In genomic region chrX:135035962-135036375, GRCm38 (mm10) we compare ENCODE assay signal across 8 mouse cellular contexts. TPM values are rescaled to one million over a fixed set of nuclear protein-coding genes. Genes with fewer than 3 reads are reported as not detected.
DNase-seq lines count a peak whose midpoint lies in the region; ATAC-seq and TF ChIP-seq lines count a peak whose summit lies in the region.
"Had no signal": no experiment of that assay in that cellular context is flagged by ENCODE, and none has a peak within 500 bp of the region (broad histone marks: within the 10 kb centered on the region; RNA-seq: fewer than 3 reads in every experiment).

No protein-coding gene starts in this region.

- no peak for ATAC-seq in embryonic facial prominence, embryonic 14.5 days (ENCODE audit: low read depth)
- ATAC-seq in intestine, postnatal 0 days = no peak
- ATAC-seq in activated CD4-positive, CD25-positive, alpha-beta regulatory T cell, adult 4 months = no peak

- no peaks in the 10 kb centered on the region for H3K27me3 ChIP-seq in ES-Bruce4 (ENCODE audit: control insufficient read depth, insufficient read depth, low read length, poor library complexity, severe bottlenecking)
- peaks cover 16% of the 10 kb centered on the region; the same call in 1 of the 2 replicates for H3K27me3 ChIP-seq in embryonic facial prominence, embryonic 14.5 days (replicated peaks; ENCODE audit: control insufficient read depth, insufficient read depth, low read length)
- H3K27me3 ChIP-seq in intestine, postnatal 0 days (replicated peaks; ENCODE audit: control insufficient read depth, insufficient read depth, low read length) = no peaks in the 10 kb centered on the region

- TF ChIP-seq EP300 in ES-Bruce4 (IDR thresholded peaks at IDR 0.05; ENCODE audit: insufficient read depth, low read depth, low read length) = no peak

- H3K4me3 ChIP-seq in ES-Bruce4 (ENCODE audit: low read depth, low read length) = peak overlapping the region; percentile 53
- H3K4me3 ChIP-seq in embryonic facial prominence, embryonic 14.5 days (ENCODE audit: low read depth, low read length) = peak overlapping the region; percentile 33
- no peak overlapping the region for H3K4me3 ChIP-seq in intestine, postnatal 0 days (ENCODE audit: low read depth, low read length)
- H3K4me3 ChIP-seq: erythroblast, embryonic 14.5 days had no signal

- no peaks in the 10 kb centered on the region for H3K4me1 ChIP-seq in ES-Bruce4 (ENCODE audit: control insufficient read depth, insufficient read depth, low read length)
- no peaks in the 10 kb centered on the region for H3K4me1 ChIP-seq in embryonic facial prominence, embryonic 14.5 days (ENCODE audit: control insufficient read depth, insufficient read depth, low read length)
- H3K4me1 ChIP-seq in intestine, postnatal 0 days (replicated peaks; ENCODE audit: control insufficient read depth, insufficient read depth, low read length) = no peaks in the 10 kb centered on the region

- H3K27ac ChIP-seq in ES-Bruce4 (ENCODE audit: insufficient read depth, low read length) = no peak overlapping the region
- no peak overlapping the region for H3K27ac ChIP-seq in embryonic facial prominence, embryonic 14.5 days (replicated peaks; ENCODE audit: low read depth, low read length)
- no peak overlapping the region for H3K27ac ChIP-seq in intestine, postnatal 0 days (ENCODE audit: low read depth, low read length)

- H3K9me3 ChIP-seq in ES-Bruce4 (replicated peaks; ENCODE audit: control insufficient read depth, insufficient read depth, low read length, poor library complexity, severe bottlenecking) = no peaks in the 10 kb centered on the region
- H3K9me3 ChIP-seq in embryonic facial prominence, embryonic 14.5 days (ENCODE audit: control insufficient read depth, low read length) = no peaks in the 10 kb centered on the region
- no peaks in the 10 kb centered on the region for H3K9me3 ChIP-seq in intestine, postnatal 0 days (ENCODE audit: control insufficient read depth)

- DNase-seq in R1 (ENCODE audit: low read depth, low spot score) (peak; percentile 23), liver (peak; percentile 35)
- DNase-seq in embryonic facial prominence, embryonic 14.5 days (ENCODE audit: low spot score) = peak; percentile 19
- DNase-seq in retina, embryonic 14.5 days (ENCODE audit: low spot score) = peak; percentile 30

- no peaks in the 10 kb centered on the region for H3K36me3 ChIP-seq in ES-Bruce4 (ENCODE audit: control insufficient read depth, insufficient read depth, low read length, poor library complexity, severe bottlenecking)
- no peaks in the 10 kb centered on the region for H3K36me3 ChIP-seq in embryonic facial prominence, embryonic 14.5 days (ENCODE audit: control insufficient read depth, insufficient read depth, low read length)
- H3K36me3 ChIP-seq in intestine, postnatal 0 days (ENCODE audit: control insufficient read depth, insufficient read depth) = no peaks in the 10 kb centered on the region

- peak; percentile 19 for TF ChIP-seq CTCF in ES-Bruce4 (IDR thresholded peaks at IDR 0.05; ENCODE audit: low read depth, low read length)
- TF ChIP-seq CTCF in intestine, postnatal 0 days (IDR thresholded peaks at IDR 0.05; ENCODE audit: low read depth) = peak; percentile 25; the same call in 1 of the 2 replicates

- no peak for TF ChIP-seq POLR2A in ES-Bruce4 (IDR thresholded peaks at IDR 0.05; ENCODE audit: insufficient read depth, low read length)

- peak overlapping the region; percentile 52 for H3K4me2 ChIP-seq in embryonic facial prominence, embryonic 14.5 days (ENCODE audit: low read depth, low read length)
- H3K4me2 ChIP-seq in intestine, postnatal 0 days (replicated peaks; ENCODE audit: low read depth) = peak overlapping the region; percentile 40

- H3K9ac ChIP-seq in ES-Bruce4 (ENCODE audit: low read depth, poor library complexity, severe bottlenecking) = no peak overlapping the region
- H3K9ac ChIP-seq in embryonic facial prominence, embryonic 14.5 days (ENCODE audit: low read depth, low read length) = no peak overlapping the region
- no peak overlapping the region for H3K9ac ChIP-seq in intestine, postnatal 0 days (ENCODE audit: low read depth, low read length)

- WGBS in embryonic facial prominence, embryonic 14.5 days = 16% methylated on average over 10 of the region's 24 CpGs
- whole genome bisulfite sequencing in intestine, postnatal 0 days = 15% methylated on average over 24 of the region's 24 CpGs

RNA-seq across cellular contexts. Expression of gene Zmat1, which starts 27.0 kb away (rescaled TPM):
- polyA plus RNA-seq in ES-Bruce4 (2011; ENCODE audit: insufficient read depth, insufficient read length, low read depth, missing spikeins) = 1.0 and 1.6 TPM in 2 replicates
- 7.7 and 8.4 TPM in 2 replicates for polyA plus RNA-seq in embryonic facial prominence, embryonic 14.5 days (2014; fragmentation: Nextera tagmentation; extraction: Ambion mirVana)
- 1.7 TPM in 2 replicates for polyA plus RNA-seq in intestine, postnatal 0 days (2015; fragmentation: Nextera tagmentation; extraction: Ambion mirVana)
- 1 to 10 TPM; 5.2 to 5.8 TPM for polyA plus RNA-seq in activated CD4-positive, CD25-positive, alpha-beta regulatory T cell, adult 4 months (2017; shearing (Covaris generic))
